Mouse (Mus musculus) spleen, adult 2 months (tissue): ENCODE data around the gene March10.

ENCODE experiments used
- CTCF ChIP-seq: fragments of 200-500 bp; IDR thresholded peaks from 2 replicates; pipeline ENCODE4 v1.5.1; 2011; ENCODE audit warnings: mild to moderate bottlenecking, inconsistent platforms; ENCODE audit not compliant: insufficient read depth, insufficient read length, insufficient replicate concordance; ENCODE audit errors: extremely low read depth
- POLR2A ChIP-seq: fragments of 200-500 bp; IDR thresholded peaks from 2 replicates; pipeline ENCODE4 v1.6.1; 2011; ENCODE audit warnings: low read depth, low read length, inconsistent platforms

DNA sequence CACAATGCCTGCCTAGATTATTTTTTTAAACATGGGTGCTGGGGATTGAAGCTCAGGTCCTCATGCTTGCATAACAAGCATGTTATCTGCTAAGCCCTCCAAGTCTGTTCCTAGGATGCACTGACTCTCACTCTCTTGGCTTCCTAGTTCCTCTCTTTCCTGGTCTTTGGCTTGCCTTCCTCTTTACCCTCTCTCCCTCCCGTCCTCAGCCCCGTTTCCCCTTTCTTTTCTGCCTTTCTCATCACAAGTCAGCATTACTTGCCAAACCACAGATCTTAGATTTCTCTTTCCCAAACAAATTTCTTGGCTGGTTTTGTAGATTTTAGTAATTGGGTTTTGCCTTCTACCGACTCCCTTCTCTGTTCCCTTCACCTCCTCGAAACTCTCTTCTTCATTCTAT is 10.2 kb upstream of the March10 start:
- TF ChIP-seq CTCF = no peak
- TF ChIP-seq POLR2A = no peak
